27 mouse cellular contexts compared by ENCODE assay signal in the genomic region with DNA sequence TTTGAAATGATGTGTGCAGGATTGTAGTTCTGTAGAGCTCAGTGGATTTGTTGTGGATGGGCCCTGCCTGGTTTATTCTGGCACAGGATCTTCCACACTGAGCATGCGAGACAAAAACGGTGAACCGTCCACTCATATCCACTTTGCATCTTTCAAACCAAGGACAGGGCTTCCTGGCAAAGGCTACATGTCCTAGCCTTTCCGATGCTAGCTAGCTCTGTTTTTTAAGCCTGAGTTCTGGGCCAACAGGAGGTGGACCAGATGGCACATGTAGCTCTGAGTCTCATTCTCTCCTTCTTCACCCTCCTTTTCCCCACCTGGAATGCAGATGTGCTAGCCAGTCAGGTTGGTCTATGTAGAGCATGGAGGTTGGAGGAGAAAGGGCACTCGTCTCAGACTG.
DNase-seq lines count a peak whose midpoint lies in the region; ATAC-seq lines count a peak whose summit lies in the region.
"Had no signal": no experiment of that assay in that cellular context is flagged by ENCODE, and none has a peak within 500 bp of the region (broad histone marks: within the 10 kb centered on the region; RNA-seq: fewer than 3 reads in every experiment).

No protein-coding gene starts in this region.

- H3K36me3 ChIP-seq in hindbrain, embryonic 10.5 days: no peaks in the 10 kb centered on the region
- no peaks in the 10 kb centered on the region for H3K36me3 ChIP-seq in hindbrain, embryonic 12.5 days
- H3K36me3 ChIP-seq in megakaryocyte, embryonic 14.5 days (replicated peaks; ENCODE audit: low read length): no peaks in the 10 kb centered on the region
- no peaks in the 10 kb centered on the region for H3K36me3 ChIP-seq in limb, embryonic 10.5 days
- H3K36me3 ChIP-seq: embryonic facial prominence, embryonic 15.5 days; heart, embryonic 13.5 days; hindbrain, embryonic 13.5 days; limb, embryonic 12.5 days; liver, embryonic 15.5 days; midbrain, embryonic 12.5 days; neural tube, embryonic 13.5 days had no signal

- no peak overlapping the region for H3K4me3 ChIP-seq in hindbrain, embryonic 10.5 days
- no peak overlapping the region for H3K4me3 ChIP-seq in hindbrain, embryonic 12.5 days
- H3K4me3 ChIP-seq in megakaryocyte, embryonic 14.5 days (replicated peaks): peak overlapping the region; percentile 8
- no peak overlapping the region for H3K4me3 ChIP-seq in limb, embryonic 10.5 days
- H3K4me3 ChIP-seq: embryonic facial prominence, embryonic 15.5 days; forebrain, embryonic 13.5 days; heart, embryonic 13.5 days; hindbrain, embryonic 13.5 days; limb, embryonic 12.5 days; liver, embryonic 15.5 days; midbrain, embryonic 12.5 days; neural tube, embryonic 13.5 days had no signal

- peak overlapping the region; percentile 84 for H3K27ac ChIP-seq in hindbrain, embryonic 10.5 days
- H3K27ac ChIP-seq in hindbrain, embryonic 12.5 days: no peak overlapping the region
- H3K27ac ChIP-seq in limb, embryonic 10.5 days: peak overlapping the region; percentile 30; the same call in 1 of the 2 replicates
- H3K27ac ChIP-seq: heart, embryonic 13.5 days; limb, embryonic 12.5 days; liver, embryonic 15.5 days; midbrain, embryonic 12.5 days had no signal

- no peak for ATAC-seq in hindbrain, embryonic 12.5 days (ENCODE audit: low FRiP score)
- ATAC-seq in megakaryocyte, adult 5-6 weeks (ENCODE audit: poor library complexity, severe bottlenecking): no peak
- ATAC-seq: CD4-positive, CD25-positive, alpha-beta regulatory T cell, adult 4 months had no signal

- no peak for DNase-seq in hindbrain, embryonic 10.5 days (ENCODE audit: low spot score)
- DNase-seq in brain, adult 2 months (ENCODE audit: low read depth, low spot score): peak; percentile 57
- DNase-seq in limb, embryonic 10.5 days (ENCODE audit: low spot score): no peak
- DNase-seq in gastrocnemius, postnatal 25 days: no peak
- DNase-seq: adrenal gland, postnatal 25 days; cerebellum, adult 18-20 months; cerebellum, postnatal 10 days; gastrocnemius, postnatal 36 days; heart, postnatal 10 days; kidney, adult 11 months; kidney, postnatal 14 days; lung, embryonic 14.5 days; lung, postnatal 14 days; spleen, adult 18-20 months; thymus, postnatal 25 days had no signal

- no peaks in the 10 kb centered on the region for H3K9me3 ChIP-seq in hindbrain, embryonic 10.5 days
- no peaks in the 10 kb centered on the region for H3K9me3 ChIP-seq in hindbrain, embryonic 12.5 days (replicated peaks)
- peaks cover 5% of the 10 kb centered on the region; the same call in 1 of the 2 replicates for H3K9me3 ChIP-seq in megakaryocyte, embryonic 14.5 days
- H3K9me3 ChIP-seq in limb, embryonic 10.5 days (replicated peaks): no peaks in the 10 kb centered on the region
- H3K9me3 ChIP-seq: embryonic facial prominence, embryonic 15.5 days; forebrain, embryonic 13.5 days; heart, embryonic 13.5 days; hindbrain, embryonic 13.5 days; limb, embryonic 12.5 days; liver, embryonic 15.5 days; neural tube, embryonic 13.5 days had no signal

- H3K4me1 ChIP-seq in hindbrain, embryonic 10.5 days (replicated peaks): peaks cover 26% of the 10 kb centered on the region
- peaks cover 17% of the 10 kb centered on the region for H3K4me1 ChIP-seq in hindbrain, embryonic 12.5 days
- peaks cover 49% of the 10 kb centered on the region for H3K4me1 ChIP-seq in megakaryocyte, embryonic 14.5 days
- H3K4me1 ChIP-seq in limb, embryonic 10.5 days: peaks cover 28% of the 10 kb centered on the region
- H3K4me1 ChIP-seq: liver, embryonic 15.5 days had no signal

- no peak overlapping the region for H3K9ac ChIP-seq in hindbrain, embryonic 12.5 days
- H3K9ac ChIP-seq: embryonic facial prominence, embryonic 15.5 days; forebrain, embryonic 13.5 days; heart, embryonic 13.5 days; hindbrain, embryonic 13.5 days; limb, embryonic 12.5 days; liver, embryonic 15.5 days; lung, embryonic 14.5 days; midbrain, embryonic 12.5 days; neural tube, embryonic 13.5 days had no signal

- 83% methylated on average over 5 of the region's 5 CpGs for WGBS in hindbrain, embryonic 10.5 days
- 87% methylated on average over 5 of the region's 5 CpGs for WGBS in hindbrain, embryonic 12.5 days
- WGBS in limb, embryonic 10.5 days: 87% methylated on average over 5 of the region's 5 CpGs

- H3K27me3 ChIP-seq in hindbrain, embryonic 10.5 days (ENCODE audit: insufficient read depth, poor library complexity, severe bottlenecking): peaks cover 2% of the 10 kb centered on the region
- H3K27me3 ChIP-seq in hindbrain, embryonic 12.5 days: no peaks in the 10 kb centered on the region
- peaks cover 17% of the 10 kb centered on the region for H3K27me3 ChIP-seq in megakaryocyte, embryonic 14.5 days (replicated peaks)
- H3K27me3 ChIP-seq in limb, embryonic 10.5 days (ENCODE audit: low read depth, poor library complexity, severe bottlenecking): no peaks in the 10 kb centered on the region
- H3K27me3 ChIP-seq: embryonic facial prominence, embryonic 15.5 days; forebrain, embryonic 13.5 days; heart, embryonic 13.5 days; hindbrain, embryonic 13.5 days; limb, embryonic 12.5 days; liver, embryonic 15.5 days; neural tube, embryonic 13.5 days had no signal

- no peak overlapping the region for H3K4me2 ChIP-seq in hindbrain, embryonic 12.5 days (replicated peaks)
- H3K4me2 ChIP-seq: embryonic facial prominence, embryonic 15.5 days; forebrain, embryonic 13.5 days; heart, embryonic 13.5 days; hindbrain, embryonic 13.5 days; limb, embryonic 12.5 days; liver, embryonic 15.5 days; lung, embryonic 14.5 days; midbrain, embryonic 12.5 days; neural tube, embryonic 13.5 days had no signal
